Mouse (Mus musculus): ENCODE results near the gene Asb5. TPM values are rescaled to one million over a fixed set of nuclear protein-coding genes. Genes with fewer than 3 reads are reported as not detected.

The Asb5 gene
- total and polyA plus RNA-seq, 3 experiments: 0.27 to 1.4 TPM; not detected in 1

DNA sequence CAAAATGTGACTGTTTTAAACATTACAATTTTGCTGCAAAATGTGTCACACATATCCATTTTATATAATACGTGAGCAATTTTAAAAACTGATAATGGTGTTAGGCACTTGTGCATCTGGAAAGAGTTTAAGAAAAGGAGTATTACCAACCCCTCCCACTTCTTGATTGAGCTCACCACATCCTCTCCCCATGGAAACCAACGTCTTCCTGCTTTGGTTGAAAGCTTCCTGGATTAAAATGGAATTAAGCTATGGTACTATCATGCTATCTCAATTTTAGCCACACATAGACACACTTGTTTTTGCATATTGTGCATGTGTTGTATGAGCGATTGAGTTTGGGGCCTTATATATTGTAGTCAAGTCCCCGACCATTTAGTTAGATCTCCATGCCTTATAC lies 74.1 kb downstream of the Asb5 start:
- Histone ChIP-seq H3K36me3 (ENCODE audit: control insufficient read depth in 1 of 2, insufficient read depth in 2 of 2, low read length in 2 of 2) (no peaks in the 10 kb centered on the region), H3K79me2 (ENCODE audit: control insufficient read depth, insufficient read depth, low read length, poor library complexity) (no peaks in the 10 kb centered on the region), H3K9ac (ENCODE audit: control insufficient read depth, low read depth, low read length, poor library complexity, severe bottlenecking) (no peak overlapping the region), H3K4me1 (ENCODE audit: control insufficient read depth in 1 of 2, insufficient read depth in 2 of 2, low read length in 2 of 2) (no peaks in the 10 kb centered on the region), H3K27me3 (ENCODE audit: control insufficient read depth in 1 of 2, insufficient read depth in 2 of 2, low read length in 2 of 2) (no peaks in the 10 kb centered on the region), H3K27ac (ENCODE audit: control insufficient read depth, low read depth, low read length) (no peak overlapping the region), H3K4me3 (ENCODE audit: control insufficient read depth in 1 of 2, insufficient read depth in 1 of 2, low read depth in 2 of 2, low read length in 2 of 2) (no peak overlapping the region), H3K9me3 (replicated peaks; ENCODE audit: insufficient read depth, low read length) (no peaks in the 10 kb centered on the region)
- TF ChIP-seq TAL1 (IDR thresholded peaks at IDR 0.05; ENCODE audit: low read length) (no peak), NRF1 (IDR thresholded peaks at IDR 0.05; ENCODE audit: insufficient read depth, low read depth, low read length, poor library complexity, severe bottlenecking) (no peak), MXI1 (IDR thresholded peaks at IDR 0.05; ENCODE audit: low read depth, low read length) (no peak), KAT2A (conservative IDR thresholded peaks at IDR 0.05; ENCODE audit: low read depth, low read length) (no peak), EP300 (IDR thresholded peaks at IDR 0.05; ENCODE audit: low read depth in 1 of 2, low read length in 2 of 2) (no peak), USF2 (IDR thresholded peaks at IDR 0.05; ENCODE audit: borderline replicate concordance in 1 of 2, insufficient read depth in 1 of 2, low read depth in 1 of 2, low read length in 2 of 2) (no peak), MYB (IDR thresholded peaks at IDR 0.05; ENCODE audit: low read depth, low read length) (no peak), ZNF384 (IDR thresholded peaks at IDR 0.05; ENCODE audit: low read depth, low read length) (no peak), RCOR1 (IDR thresholded peaks at IDR 0.05; ENCODE audit: low read depth, low read length) (no peak), CTCF (IDR thresholded peaks at IDR 0.05 in 2 of 3, conservative IDR thresholded peaks at IDR 0.05 in 1 of 3; ENCODE audit: control insufficient read depth in 1 of 3, insufficient read depth in 1 of 3, low read depth in 2 of 3, low read length in 3 of 3, poor library complexity in 1 of 3, severe bottlenecking in 1 of 3) (no peak), RAD21 (IDR thresholded peaks at IDR 0.05; ENCODE audit: low read depth, low read length) (no peak), CHD1 (IDR thresholded peaks at IDR 0.05; ENCODE audit: low read depth, low read length) (no peak), ZMIZ1 (IDR thresholded peaks at IDR 0.05; ENCODE audit: low read depth, low read length) (no peak)
- no peak for DNase-seq (ENCODE audit: low read depth, low spot score)

GRCm38 (mm10) chr8:54609336-54609735 lies 80.0 kb downstream of the Asb5 start:
- H3K27me3 ChIP-seq (ENCODE audit: control insufficient read depth in 1 of 2, insufficient read depth in 2 of 2, low read length in 2 of 2): no peaks in the 10 kb centered on the region
- no peak overlapping the region for H3K27ac ChIP-seq (ENCODE audit: control insufficient read depth, low read depth, low read length)
- TF ChIP-seq BHLHE40 (IDR thresholded peaks at IDR 0.05; ENCODE audit: borderline replicate concordance, low read depth, low read length) (no peak), MAX (IDR thresholded peaks at IDR 0.05; ENCODE audit: low read length) (no peak), MEF2A (IDR thresholded peaks at IDR 0.05; ENCODE audit: extremely low read depth, insufficient replicate concordance, low read depth, low read length, poor library complexity, severe bottlenecking) (no peak), POLR2A (IDR thresholded peaks at IDR 0.05; ENCODE audit: control insufficient read depth in 1 of 2, insufficient read depth in 1 of 2, low read depth in 1 of 2, low read length in 2 of 2, poor library complexity in 1 of 2) (no peak), SMC3 (IDR thresholded peaks at IDR 0.05; ENCODE audit: low read depth, low read length) (no peak), NRF1 (IDR thresholded peaks at IDR 0.05; ENCODE audit: insufficient read depth, low read depth, low read length, poor library complexity, severe bottlenecking) (no peak), USF2 (IDR thresholded peaks at IDR 0.05; ENCODE audit: borderline replicate concordance in 1 of 2, insufficient read depth in 1 of 2, low read depth in 1 of 2, low read length in 2 of 2) (no peak), MAZ (IDR thresholded peaks at IDR 0.05; ENCODE audit: low read depth, low read length) (no peak), MXI1 (IDR thresholded peaks at IDR 0.05; ENCODE audit: low read depth, low read length) (no peak), MAFK (IDR thresholded peaks at IDR 0.05; ENCODE audit: borderline replicate concordance, low read depth, low read length) (no peak)
- no peaks in the 10 kb centered on the region for H3K9me3 ChIP-seq (replicated peaks; ENCODE audit: insufficient read depth, low read length)
- no peak for DNase-seq (ENCODE audit: low read depth, low spot score)
- no peaks in the 10 kb centered on the region for H3K4me1 ChIP-seq (ENCODE audit: control insufficient read depth in 1 of 2, insufficient read depth in 2 of 2, low read length in 2 of 2)
- no peaks in the 10 kb centered on the region for H3K36me3 ChIP-seq (ENCODE audit: control insufficient read depth in 1 of 2, insufficient read depth in 2 of 2, low read length in 2 of 2)
- no peak overlapping the region for H3K4me3 ChIP-seq (ENCODE audit: control insufficient read depth in 1 of 2, insufficient read depth in 1 of 2, low read depth in 2 of 2, low read length in 2 of 2)
- H3K9ac ChIP-seq (ENCODE audit: control insufficient read depth, low read depth, low read length, poor library complexity, severe bottlenecking): no peak overlapping the region
- no peaks in the 10 kb centered on the region for H3K79me2 ChIP-seq (ENCODE audit: control insufficient read depth, insufficient read depth, low read length, poor library complexity)
